Mouse (Mus musculus) liver, adult 2 months (tissue): Measurements from ENCODE around the gene Kcnk7.

Experiments
- CTCF ChIP-seq: fragments of 200-500 bp; IDR thresholded peaks from 2 replicates; pipeline ENCODE4 v1.5.1; 2011; ENCODE audit warnings: low read depth, low read length, control low read depth
- POLR2A ChIP-seq: fragments of 200-500 bp; IDR thresholded peaks from 2 replicates; pipeline ENCODE4 v1.6.1; 2011; ENCODE audit warnings: low read length, control low read depth; ENCODE audit not compliant: insufficient read depth; ENCODE audit errors: extremely low read depth

DNA sequence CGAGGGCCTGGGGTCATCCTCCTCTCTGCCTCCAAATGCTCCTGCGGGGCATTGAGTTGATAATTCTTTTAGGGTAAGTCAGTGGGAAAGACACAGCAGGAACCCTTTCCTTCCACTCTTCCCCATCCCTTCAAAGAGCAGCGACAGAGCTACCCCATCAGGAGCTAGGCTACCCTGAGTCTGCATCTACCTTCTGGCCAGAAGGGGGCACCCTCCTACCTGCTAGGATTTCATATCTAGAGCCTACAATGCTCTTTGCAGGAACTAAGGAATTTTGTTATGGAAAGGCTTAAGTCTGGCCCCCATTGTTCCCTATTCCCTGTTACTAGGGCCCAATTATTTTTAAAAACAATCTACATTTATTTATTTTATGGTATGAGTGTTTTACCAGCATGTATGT lies 7.1 kb downstream of the Kcnk7 start:
- peak; percentile 80 for TF ChIP-seq CTCF
- TF ChIP-seq POLR2A, result no peak
